8 mouse cellular contexts compared by ENCODE assay signal in the genomic region with DNA sequence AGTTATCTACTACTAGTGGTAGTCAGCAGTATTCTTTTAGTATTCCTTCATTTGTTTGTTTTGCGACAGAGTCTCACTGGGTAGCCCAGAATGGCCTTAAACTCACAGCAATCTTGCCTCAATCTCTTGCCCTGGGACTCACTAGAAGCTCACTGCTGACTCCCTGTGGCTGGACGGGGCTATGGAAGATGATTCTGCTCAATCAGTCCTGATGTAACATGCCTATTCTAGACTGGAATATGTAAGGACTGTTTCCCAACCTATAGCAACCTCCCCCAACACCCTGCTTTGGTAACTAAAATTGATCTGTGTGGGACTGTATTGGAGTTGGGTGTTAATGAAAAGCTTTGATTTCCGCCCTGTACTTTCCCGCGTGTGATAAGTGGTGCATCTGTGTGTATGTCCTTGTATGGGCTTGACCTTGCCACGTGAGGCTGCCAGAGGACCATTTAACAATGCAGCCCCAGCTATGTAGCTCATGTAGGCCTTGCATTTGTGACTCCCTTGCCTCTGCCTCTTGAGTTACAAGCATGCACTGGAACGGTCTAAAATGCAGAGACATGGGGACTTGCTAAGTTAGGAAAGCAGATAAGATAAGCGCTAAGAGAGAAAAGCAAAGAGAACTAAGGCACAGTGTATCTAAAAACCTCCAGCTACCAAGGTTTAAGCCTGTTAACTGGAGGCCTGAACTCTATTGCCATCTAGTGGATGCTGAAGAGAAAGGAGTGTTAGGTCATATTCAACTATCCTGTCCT. TPM values are rescaled to one million over a fixed set of nuclear protein-coding genes. Genes with fewer than 3 reads are reported as not detected.
DNase-seq lines count a peak whose midpoint lies in the region; ATAC-seq and TF ChIP-seq lines count a peak whose summit lies in the region.

No protein-coding gene starts in this region.

- TF ChIP-seq POLR2A in cortical plate, adult 2 months (IDR thresholded peaks at IDR 0.05; ENCODE audit: extremely low read depth, insufficient read depth, low read length) = no peak

- no peak overlapping the region for H3K4me3 ChIP-seq in forebrain, embryonic 13.5 days
- no peak overlapping the region for H3K4me3 ChIP-seq in forebrain, embryonic 11.5 days (ENCODE audit: low read depth, low read length)
- H3K4me3 ChIP-seq in cortical plate, adult 2 months (ENCODE audit: insufficient read depth, low read length) = no peak overlapping the region

- DNase-seq in forebrain, embryonic 11.5 days (ENCODE audit: low spot score) = no peak
- peak; percentile 66 for DNase-seq in Muller cell, postnatal 12 days (ENCODE audit: inconsistent ontology term)
- peak; percentile 74 to 79 for DNase-seq in heart, postnatal 10 days
- DNase-seq in layer of hippocampus, adult 9-10 months (ENCODE audit: low spot score) = peak; percentile 21
- DNase-seq in lung, postnatal 36 days = peak; percentile 75
- peak; percentile 47 to 60 for DNase-seq in right cerebral cortex, postnatal 10 days (ENCODE audit: low spot score in 2 of 2)

- H3K4me1 ChIP-seq in forebrain, embryonic 13.5 days = peaks cover 16% of the 10 kb centered on the region
- H3K4me1 ChIP-seq in forebrain, embryonic 11.5 days (replicated peaks; ENCODE audit: control insufficient read depth, insufficient read depth, low read length) = peaks cover 2% of the 10 kb centered on the region; the same call in 1 of the 2 replicates
- no peaks in the 10 kb centered on the region; the same call in 1 of the 2 replicates for H3K4me1 ChIP-seq in cortical plate, adult 2 months (ENCODE audit: control insufficient read depth, insufficient read depth, low read length)

- H3K4me2 ChIP-seq in forebrain, embryonic 13.5 days = no peak overlapping the region
- H3K4me2 ChIP-seq in forebrain, embryonic 11.5 days (ENCODE audit: low read depth, low read length, severe bottlenecking) = no peak overlapping the region

- ATAC-seq in forebrain, embryonic 13.5 days = peak; percentile 65
- ATAC-seq in forebrain, embryonic 11.5 days (replicated peaks; ENCODE audit: low FRiP score) = no peak; the same call in 1 of the 2 replicates

- H3K9ac ChIP-seq in forebrain, embryonic 13.5 days = no peak overlapping the region
- no peak overlapping the region for H3K9ac ChIP-seq in forebrain, embryonic 11.5 days (ENCODE audit: low read length)

- 32% methylated on average over 8 of the region's 8 CpGs for WGBS in forebrain, embryonic 13.5 days
- WGBS in forebrain, embryonic 11.5 days = 33% methylated on average over 8 of the region's 8 CpGs

- peaks cover 16% of the 10 kb centered on the region for H3K36me3 ChIP-seq in forebrain, embryonic 13.5 days (ENCODE audit: poor library complexity, severe bottlenecking)
- no peaks in the 10 kb centered on the region; the same call in 1 of the 2 replicates for H3K36me3 ChIP-seq in forebrain, embryonic 11.5 days (ENCODE audit: control insufficient read depth, insufficient read depth, low read length)

- TF ChIP-seq CTCF in cortical plate, adult 2 months (IDR thresholded peaks at IDR 0.05; ENCODE audit: extremely low read depth, insufficient read depth, low read length) = peak; percentile 51

- intact Hi-C loops in heart, postnatal 10 days (cut with DNase I) = loop anchor here (1.0 kb wide), 2 partner anchors 37 to 73 kb away; no protein-coding TSS in a partner anchor

- H3K9me3 ChIP-seq in forebrain, embryonic 13.5 days (replicated peaks) = no peaks in the 10 kb centered on the region
- H3K9me3 ChIP-seq in forebrain, embryonic 11.5 days (ENCODE audit: control insufficient read depth, low read length) = no peaks in the 10 kb centered on the region

- H3K27ac ChIP-seq in forebrain, embryonic 13.5 days = no peak overlapping the region
- H3K27ac ChIP-seq in forebrain, embryonic 11.5 days (ENCODE audit: low read depth, low read length) = no peak overlapping the region
- H3K27ac ChIP-seq in cortical plate, adult 2 months (ENCODE audit: insufficient read depth, low read length) = no peak overlapping the region

- no peaks in the 10 kb centered on the region for H3K27me3 ChIP-seq in forebrain, embryonic 13.5 days
- H3K27me3 ChIP-seq in forebrain, embryonic 11.5 days (ENCODE audit: control insufficient read depth, insufficient read depth, low read length) = no peaks in the 10 kb centered on the region

RNA-seq across cellular contexts. Expression of a gene that starts 0.7 kb away (rescaled TPM):
- 0.67 and 0.75 TPM in 2 replicates for polyA plus RNA-seq in forebrain, embryonic 13.5 days (2015; fragmentation: Nextera tagmentation; extraction: Ambion mirVana)
- 0.52 and 0.76 TPM in 2 replicates for polyA plus RNA-seq in forebrain, embryonic 11.5 days (2014; fragmentation: Nextera tagmentation; extraction: Ambion mirVana)
- polyA plus RNA-seq in cortical plate, adult 2 months (2012; rRNA removed) = 1.7 and 3.0 TPM in 2 replicates
- not detected for total RNA-seq in heart, postnatal 10 days (2021)

RNA-seq across cellular contexts. Expression of a gene that starts 6.4 kb away (rescaled TPM):
- 38.3 and 38.6 TPM in 2 replicates for polyA plus RNA-seq in forebrain, embryonic 13.5 days (2015; fragmentation: Nextera tagmentation; extraction: Ambion mirVana)
- 27.3 and 29.2 TPM in 2 replicates for polyA plus RNA-seq in forebrain, embryonic 11.5 days (2014; fragmentation: Nextera tagmentation; extraction: Ambion mirVana)
- polyA plus RNA-seq in cortical plate, adult 2 months (2012; rRNA removed) = 12.3 and 12.9 TPM in 2 replicates
- 1 to 10 TPM; 7.3 to 9.8 TPM for total RNA-seq in heart, postnatal 10 days (2021)

RNA-seq across cellular contexts. Expression of a gene that starts 40.2 kb away (rescaled TPM):
- not detected in 2 replicates for polyA plus RNA-seq in forebrain, embryonic 13.5 days (2015; fragmentation: Nextera tagmentation; extraction: Ambion mirVana)
- not detected in 2 replicates for polyA plus RNA-seq in forebrain, embryonic 11.5 days (2014; fragmentation: Nextera tagmentation; extraction: Ambion mirVana)
- polyA plus RNA-seq in cortical plate, adult 2 months (2012; rRNA removed) = not detected in 2 replicates
- not detected for total RNA-seq in heart, postnatal 10 days (2021)
